Mouse (Mus musculus) CH12.LX (cell line): ENCODE measurements around the gene Nlrc3. TPM values are rescaled to one million over a fixed set of nuclear protein-coding genes. Genes with fewer than 3 reads are reported as not detected.

Experiments
- DNase-seq: peaks from one replicate; pipeline ENCODE4 v3.0.0-alpha.2; 2013; ENCODE audit errors: extremely low read depth
- H3K27ac ChIP-seq: 2 replicates; pipeline ENCODE4 v1.5.1; 2012; ENCODE audit warnings: low read depth, mild to moderate bottlenecking, control low read depth, moderate library complexity; ENCODE audit not compliant: insufficient read depth
- H3K27me3 ChIP-seq: replicated peaks from 2 replicates; pipeline ENCODE3; 2012; ENCODE audit warnings: inconsistent platforms
- H3K36me3 ChIP-seq, 2 experiments: replicated peaks in 1 of 2; 2 replicates each; pipeline versions ENCODE3 to v1.6.1; 2012; ENCODE audit warnings: inconsistent platforms in 1 of 2, low read length in 1 of 2, mild to moderate bottlenecking in 1 of 2, mixed read lengths in 1 of 2, moderate library complexity in 1 of 2; ENCODE audit not compliant: control insufficient read depth in 1 of 2, insufficient read depth in 1 of 2
- H3K4me1 ChIP-seq, 2 experiments: 2 replicates each; pipeline ENCODE4 v1.6.1; 2012; ENCODE audit warnings: inconsistent platforms in 1 of 2, moderate library complexity in 1 of 2; ENCODE audit not compliant: insufficient read depth in 2 of 2, control insufficient read depth in 1 of 2
- H3K4me2 ChIP-seq: 2 replicates; pipeline ENCODE4 v1.6.1; 2012; ENCODE audit warnings: low read depth, mild to moderate bottlenecking, control low read depth; ENCODE audit not compliant: poor library complexity, insufficient read depth, severe bottlenecking
- H3K4me3 ChIP-seq, 3 experiments: fragments of 150-350 bp in 1 of 3; sonication (generic) in 1 of 3; replicated peaks in 1 of 3; 2 replicates each; pipeline versions ENCODE3 to v1.5.1; 2011 to 2012; ENCODE audit warnings: low read depth in 2 of 3, low read length in 2 of 3, mild to moderate bottlenecking in 2 of 3, moderate library complexity in 2 of 3, control low read depth in 1 of 3, improper control_type of control experiment in 1 of 3, inconsistent platforms in 1 of 3, mixed read lengths in 1 of 3; ENCODE audit not compliant: poor library complexity in 1 of 3
- H3K79me2 ChIP-seq: replicated peaks from 2 replicates; pipeline ENCODE4 v1.6.1; 2012; ENCODE audit warnings: mild to moderate bottlenecking, moderate library complexity; ENCODE audit not compliant: control insufficient read depth, poor library complexity, insufficient read depth, severe bottlenecking; ENCODE audit errors: extremely low read depth
- H3K9ac ChIP-seq: 2 replicates; pipeline ENCODE4 v1.6.1; 2012; ENCODE audit warnings: low read depth, mild to moderate bottlenecking, control low read depth, moderate library complexity; ENCODE audit not compliant: insufficient read depth
- H3K9me3 ChIP-seq: replicated peaks from 2 replicates; pipeline ENCODE3; 2012; ENCODE audit warnings: low read length, inconsistent platforms, mixed read lengths
- BHLHE40 ChIP-seq: IDR thresholded peaks from 2 replicates; pipeline ENCODE4 v1.6.1; 2011; ENCODE audit warnings: mild to moderate bottlenecking, low read depth, low read length, improper control_type of control experiment
- CTCF ChIP-seq, 2 experiments: IDR thresholded peaks in 1 of 2; conservative IDR thresholded peaks in 1 of 2; 2 replicates each; pipeline ENCODE4 v1.5.1; 2011 to 2012; ENCODE audit warnings: low read depth in 2 of 2, low read length in 2 of 2, improper control_type of control experiment in 1 of 2, inconsistent platforms in 1 of 2, mild to moderate bottlenecking in 1 of 2, moderate library complexity in 1 of 2
- EP300 ChIP-seq: IDR thresholded peaks from 2 replicates; pipeline ENCODE4 v1.6.1; 2011; ENCODE audit warnings: low read length, improper control_type of control experiment
- HCFC1 ChIP-seq: IDR thresholded peaks from 2 replicates; pipeline ENCODE4 v1.6.1; 2012; ENCODE audit warnings: low read depth, mild to moderate bottlenecking, inconsistent platforms, low read length, improper control_type of control experiment
- JUND ChIP-seq: conservative IDR thresholded peaks from 2 replicates; pipeline ENCODE4 v1.6.1; 2011; ENCODE audit warnings: low read depth, low read length, improper control_type of control experiment
- KAT2A ChIP-seq: IDR thresholded peaks from 2 replicates; pipeline ENCODE4 v1.6.1; 2012; ENCODE audit warnings: low read length, improper control_type of control experiment, inconsistent platforms; ENCODE audit not compliant: insufficient replicate concordance
- MAX ChIP-seq: IDR thresholded peaks from 2 replicates; pipeline ENCODE4 v1.6.1; 2011; ENCODE audit warnings: low read length, improper control_type of control experiment
- MAZ ChIP-seq: IDR thresholded peaks from 2 replicates; pipeline ENCODE4 v1.6.1; 2012; ENCODE audit warnings: low read depth, mild to moderate bottlenecking, inconsistent platforms, low read length, improper control_type of control experiment, moderate library complexity
- MEF2A ChIP-seq: IDR thresholded peaks from 2 replicates; pipeline ENCODE4 v1.6.1; 2014; ENCODE audit warnings: low read depth, mild to moderate bottlenecking, inconsistent platforms, low read length, improper control_type of control experiment, borderline replicate concordance
- MYC ChIP-seq: IDR thresholded peaks from 2 replicates; pipeline ENCODE4 v1.6.1; 2011; ENCODE audit warnings: low read depth, mild to moderate bottlenecking, improper control_type of control experiment, low read length
- NRF1 ChIP-seq: IDR thresholded peaks from 2 replicates; pipeline ENCODE4 v1.6.1; 2014; ENCODE audit warnings: low read depth, mild to moderate bottlenecking, inconsistent platforms, low read length, improper control_type of control experiment, moderate library complexity
- PAX5 ChIP-seq: IDR thresholded peaks from 2 replicates; pipeline ENCODE4 v1.6.1; 2012; ENCODE audit warnings: low read length, inconsistent platforms, mixed read lengths
- RAD21 ChIP-seq: IDR thresholded peaks from 2 replicates; pipeline ENCODE4 v1.6.1; 2011; ENCODE audit warnings: low read depth, mild to moderate bottlenecking, low read length, improper control_type of control experiment, moderate library complexity
- RCOR1 ChIP-seq: conservative IDR thresholded peaks from 2 replicates; pipeline ENCODE4 v1.6.1; 2012; ENCODE audit warnings: low read depth, mild to moderate bottlenecking, inconsistent platforms, low read length, improper control_type of control experiment
- SIN3A ChIP-seq: IDR thresholded peaks from 2 replicates; pipeline ENCODE4 v1.6.1; 2012; ENCODE audit warnings: low read length, improper control_type of control experiment, inconsistent platforms
- SMC3 ChIP-seq: IDR thresholded peaks from 2 replicates; pipeline ENCODE4 v1.6.1; 2011; ENCODE audit warnings: low read depth, low read length, improper control_type of control experiment
- TBP ChIP-seq: conservative IDR thresholded peaks from 2 replicates; pipeline ENCODE4 v1.6.1; 2011; ENCODE audit warnings: low read depth, low read length, improper control_type of control experiment
- ZC3H11A ChIP-seq: IDR thresholded peaks from 2 replicates; pipeline ENCODE4 v1.6.1; 2012; ENCODE audit warnings: low read depth, mild to moderate bottlenecking, inconsistent platforms, low read length, improper control_type of control experiment
- ZNF384 ChIP-seq: IDR thresholded peaks from 2 replicates; pipeline ENCODE4 v1.6.1; 2012; ENCODE audit warnings: low read depth, low read length, improper control_type of control experiment, inconsistent platforms
- dilution Hi-C: fragments of 300-500 bp; cut with MboI; formaldehyde crosslinking; loops from 2 replicates; pipeline ENCODE4 v1.14.3; 2020; ENCODE audit warnings: low sequenced_read_pairs; ENCODE audit not compliant: extremely low pct_unique_long_range_greater_than_20kb, extremely low pct_ligation_motif_present
- in situ Hi-C: fragments of 300-500 bp; cut with MboI; formaldehyde crosslinking; loops from 3 replicates; pipeline ENCODE4 v1.14.3; 2019; ENCODE audit warnings: low sequenced_read_pairs, low pct_ligation_motif_present, low pct_unique_long_range_greater_than_20kb, mixed read lengths
- polyA plus RNA-seq: library from polyadenylated mRNA; unstranded; fragments of >175 nt; gene quantifications from 2 replicates; pipeline ENCODE4 v1.2.1, GENCODE M21; 2012; ENCODE audit warnings: low read depth; ENCODE audit not compliant: insufficient read length
- total RNA-seq, 2 experiments: library from RNA; depleted of rRNA; stranded (reverse); fragments of 300-350 nt in 1 of 2; fragments of >200 nt in 1 of 2; gene quantifications; 2 replicates each; pipeline ENCODE4 v1.2.3; 2012 to 2014

Gene Nlrc3
- total and polyA plus RNA-seq, 3 experiments: 0.13 to 0.69 TPM; not detected in 1

DNA sequence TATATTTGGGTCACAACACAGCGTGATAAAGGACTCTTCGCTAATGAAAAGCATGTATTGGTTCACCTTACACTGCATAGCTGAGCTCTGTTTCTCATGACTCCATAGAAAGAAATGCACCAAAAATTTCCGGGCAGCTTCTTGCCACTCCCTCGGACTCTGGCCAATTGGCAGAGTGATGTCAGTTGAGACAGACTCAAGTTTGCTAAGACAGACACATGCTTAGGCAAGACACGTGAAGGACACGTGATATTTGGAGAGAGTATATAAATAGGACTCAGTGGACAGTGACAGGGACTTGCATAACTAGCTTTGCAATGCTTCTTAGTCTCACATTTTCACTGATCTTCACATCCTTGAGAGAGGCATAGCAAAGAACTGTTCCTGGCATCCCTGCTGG is 20.1 kb downstream of the Nlrc3 start:
- no peaks in the 10 kb centered on the region for H3K79me2 ChIP-seq
- TF ChIP-seq HCFC1: no peak
- TF ChIP-seq PAX5: no peak
- peak; percentile 40; the same call in 1 of the 2 replicates for TF ChIP-seq BHLHE40
- H3K9me3 ChIP-seq: no peaks in the 10 kb centered on the region
- H3K27me3 ChIP-seq: no peaks in the 10 kb centered on the region
- no peak overlapping the region for H3K27ac ChIP-seq
- no peak for DNase-seq
- H3K9ac ChIP-seq: no peak overlapping the region
- in situ Hi-C loops: no loop called here
- H3K4me3 ChIP-seq: no peak overlapping the region
- dilution Hi-C loops: no loop called here
- no peaks in the 10 kb centered on the region for H3K36me3 ChIP-seq
- H3K4me1 ChIP-seq: peaks cover 0 to 5% of the 10 kb centered on the region in 2 experiments; a peak in 2 of 4 replicates
- H3K4me2 ChIP-seq: no peak overlapping the region

DNA sequence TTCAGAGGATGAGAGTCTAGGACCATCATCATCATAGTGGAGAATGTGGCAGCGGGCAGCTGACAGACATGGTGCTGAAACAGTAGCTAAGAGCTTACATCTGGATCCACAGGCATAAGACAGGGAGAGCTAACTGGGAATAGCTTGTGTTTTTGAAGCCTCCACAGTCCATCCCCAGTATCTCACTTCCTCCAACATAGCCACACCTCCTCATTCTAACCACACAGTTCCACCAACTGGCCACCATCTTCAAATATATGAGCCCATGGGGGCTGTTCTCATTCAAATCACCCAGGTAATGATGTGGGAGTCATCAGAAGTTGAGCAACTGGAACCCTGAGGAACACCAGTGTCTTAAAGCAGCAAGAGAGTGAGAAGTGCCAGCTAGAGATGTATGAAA is 25.3 kb downstream of the Nlrc3 start:
- peak; percentile 24 for DNase-seq
- Histone ChIP-seq H3K4me1 (peaks cover 0 to 10% of the 10 kb centered on the region in 2 experiments; a peak in 2 of 4 replicates), H3K36me3 (peaks cover 0 to 22% of the 10 kb centered on the region in 2 experiments), H3K9me3 (no peaks in the 10 kb centered on the region), H3K9ac (no peak overlapping the region), H3K27me3 (no peaks in the 10 kb centered on the region), H3K79me2 (no peaks in the 10 kb centered on the region), H3K4me2 (no peak overlapping the region), H3K27ac (no peak overlapping the region), H3K4me3 (no peak overlapping the region)
- dilution Hi-C loops: no loop called here
- in situ Hi-C loops: no loop called here
- no peak for TF ChIP-seq ZC3H11A
- TF ChIP-seq RAD21: no peak
- no peak for TF ChIP-seq PAX5
- TF ChIP-seq TBP: no peak
- TF ChIP-seq ZNF384: no peak
- TF ChIP-seq, all 38 proteins: peak for 0

DNA sequence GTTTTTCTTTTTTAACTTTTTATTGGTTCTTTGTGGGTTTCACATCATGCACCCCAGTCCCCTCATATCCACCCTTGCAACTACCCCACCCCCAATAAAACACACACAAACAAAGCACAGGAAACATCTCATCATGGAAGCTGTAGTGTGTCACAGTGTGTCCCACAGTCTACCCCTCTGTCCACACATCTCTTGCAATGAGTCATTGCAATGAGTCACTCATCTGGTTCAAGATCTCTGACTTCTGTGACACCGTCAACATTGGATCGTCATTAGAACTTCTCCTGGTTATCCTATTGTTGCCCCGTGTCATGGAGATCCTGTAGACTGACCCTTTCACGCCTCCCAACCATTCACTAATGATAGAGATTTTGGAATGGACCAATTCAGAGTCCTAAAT is 41.7 kb downstream of the Nlrc3 start:
- H3K79me2 ChIP-seq: no peaks in the 10 kb centered on the region
- H3K9me3 ChIP-seq: no peaks in the 10 kb centered on the region
- in situ Hi-C loops (no loop called here), dilution Hi-C loops (no loop called here)
- no peak overlapping the region for H3K9ac ChIP-seq
- H3K4me1 ChIP-seq: peaks cover 0 to 2% of the 10 kb centered on the region in 2 experiments; a peak in 1 of 4 replicates
- TF ChIP-seq NRF1: no peak
- no peak for TF ChIP-seq SMC3
- TF ChIP-seq RCOR1: no peak
- no peak for TF ChIP-seq KAT2A
- TF ChIP-seq JUND: no peak
- no peak for TF ChIP-seq MAZ
- TF ChIP-seq EP300: no peak
- no peak for TF ChIP-seq CTCF (conservative IDR thresholded peaks at IDR 0.05 in 1 of 2, IDR thresholded peaks at IDR 0.05 in 1 of 2; ENCODE audit: low read depth in 2 of 2, low read length in 2 of 2)
- TF ChIP-seq TBP: no peak
- no peak for TF ChIP-seq SIN3A
- no peak for TF ChIP-seq MEF2A
- TF ChIP-seq MYC: no peak
- TF ChIP-seq RAD21: no peak
- no peak for TF ChIP-seq MAX
- DNase-seq: no peak
- no peak overlapping the region for H3K4me2 ChIP-seq
- no peak overlapping the region for H3K27ac ChIP-seq
- peaks cover 66 to 88% of the 10 kb centered on the region in 2 experiments for H3K36me3 ChIP-seq
- no peaks in the 10 kb centered on the region for H3K27me3 ChIP-seq
- no peak overlapping the region for H3K4me3 ChIP-seq
